Mouse (Mus musculus): ENCODE data around the gene Mfap2. TPM values are rescaled to one million over a fixed set of nuclear protein-coding genes. Genes with fewer than 3 reads are reported as not detected.

The Mfap2 gene
- total RNA-seq, 4 experiments from 2014 or later, result 1.7 to 2.8 (median 2.2) TPM

DNA sequence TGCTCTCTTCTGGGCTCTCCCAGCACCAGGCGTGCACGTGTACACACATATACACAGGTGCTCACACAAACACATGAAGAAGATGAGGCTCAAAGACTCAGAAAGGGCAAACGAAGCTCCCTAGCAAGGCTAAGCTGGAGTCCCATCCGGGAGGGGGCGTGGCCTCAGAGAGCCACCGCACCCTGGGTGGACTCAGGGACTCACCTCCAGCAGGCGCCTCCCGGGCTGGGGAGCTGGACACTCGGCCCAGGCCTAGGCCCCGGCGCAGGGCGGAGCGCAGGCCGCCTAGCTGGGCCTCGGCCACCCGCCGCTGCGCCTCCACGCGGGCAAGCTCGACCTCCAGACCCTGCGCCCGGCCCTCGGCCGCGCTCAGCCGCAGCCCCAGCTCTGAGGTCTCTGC lies 14.8 kb downstream of the Mfap2 start:
- DNase-seq (ENCODE audit: low spot score), result no peak

DNA sequence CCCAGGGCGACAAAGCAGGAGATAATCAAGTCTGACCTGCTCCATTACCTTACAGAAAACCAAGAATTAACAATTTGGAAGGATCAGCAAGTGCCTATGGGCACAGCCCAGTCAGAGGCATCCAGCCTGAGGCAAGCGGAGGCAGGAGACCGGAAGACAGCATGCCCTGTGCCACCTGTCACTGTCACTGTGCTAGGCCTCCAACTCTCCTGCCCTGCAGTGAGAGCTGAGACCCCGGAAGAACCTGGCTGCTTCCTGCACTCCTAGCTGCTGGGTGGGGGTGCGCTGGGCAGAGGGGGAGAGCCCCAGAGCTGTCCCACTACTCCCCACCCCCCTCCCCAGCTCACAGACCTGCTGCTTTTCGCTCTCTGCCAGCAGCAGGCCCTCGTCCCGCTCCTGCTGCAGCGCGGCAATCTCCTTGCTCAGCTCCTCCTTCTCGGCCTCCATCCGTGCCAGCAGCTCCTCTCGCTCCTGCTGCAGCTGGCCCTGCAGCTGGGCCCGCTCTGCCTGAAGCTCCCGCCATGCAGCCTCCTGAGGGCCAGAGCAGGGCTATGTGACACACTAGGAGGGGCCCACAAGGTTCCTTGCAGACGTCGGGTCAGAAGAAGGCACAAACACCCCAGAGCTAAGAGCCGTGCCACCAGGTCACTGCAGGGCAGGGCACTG lies 20.5 kb downstream of the Mfap2 start:
- DNase-seq (ENCODE audit: low spot score), result no peak

GRCm38 (mm10) chr4:141031733-141032132 lies 21.5 kb downstream of the Mfap2 start:
- peak; percentile 83 for DNase-seq (ENCODE audit: low spot score)

DNA sequence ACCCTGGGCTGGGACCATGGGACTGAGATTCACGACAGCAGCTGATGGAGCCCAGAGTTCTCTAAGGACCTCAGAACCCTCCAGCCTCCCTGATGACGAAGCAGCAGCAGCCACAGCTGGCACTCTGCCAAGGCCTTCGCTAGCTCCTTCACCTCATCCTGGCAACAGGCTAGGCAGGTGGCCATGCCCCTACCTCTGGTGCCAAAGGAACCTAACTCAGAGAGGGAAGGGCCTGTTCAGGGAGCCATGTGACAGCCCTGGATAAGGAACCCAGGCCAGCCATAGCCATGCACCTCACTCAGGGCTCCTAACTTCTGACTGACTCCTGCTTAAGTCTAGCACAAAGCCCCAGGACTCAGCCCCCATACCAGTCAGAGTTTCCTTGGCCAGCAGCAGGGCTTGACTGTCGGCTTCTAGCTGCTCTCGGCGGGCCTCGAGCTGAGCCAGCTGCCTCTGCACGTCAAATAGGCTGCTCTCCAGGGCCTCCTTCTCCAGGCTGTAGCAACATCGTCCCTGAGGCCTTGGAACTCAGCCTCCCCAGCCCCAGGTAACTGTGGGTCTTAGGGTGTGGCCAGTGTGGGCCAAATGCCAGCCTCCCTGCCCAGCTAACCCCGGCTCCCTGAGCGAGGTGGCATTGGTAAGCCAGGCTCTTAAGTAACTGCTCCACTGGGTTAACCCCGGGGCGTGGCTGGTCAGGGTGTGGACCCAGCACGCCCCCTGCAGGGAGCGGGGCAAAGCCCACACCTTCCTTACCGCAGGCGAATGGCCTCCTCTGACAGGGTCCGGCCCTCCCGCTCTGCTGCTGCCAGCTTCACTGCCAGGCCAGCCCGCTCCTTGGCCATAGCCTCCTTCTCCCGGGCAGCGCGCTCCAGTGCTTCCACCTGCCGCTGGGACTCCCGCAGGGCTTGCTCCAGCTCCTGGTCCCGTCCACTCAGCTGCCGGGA lies 23.7 kb downstream of the Mfap2 start:
- no peak for DNase-seq (ENCODE audit: low spot score)

GRCm38 (mm10) chr4:141041117-141041516 lies 30.9 kb downstream of the Mfap2 start:
- no peak for DNase-seq (ENCODE audit: low spot score)

- DNase-seq (ENCODE audit: low spot score), result no peak
Measured at GRCm38 (mm10) chr4:141044816-141045215, 34.6 kb downstream of the Mfap2 start.

GRCm38 (mm10) chr4:141048810-141049475 lies 38.7 kb downstream of the Mfap2 start:
- DNase-seq (ENCODE audit: low spot score), result no peak

DNA sequence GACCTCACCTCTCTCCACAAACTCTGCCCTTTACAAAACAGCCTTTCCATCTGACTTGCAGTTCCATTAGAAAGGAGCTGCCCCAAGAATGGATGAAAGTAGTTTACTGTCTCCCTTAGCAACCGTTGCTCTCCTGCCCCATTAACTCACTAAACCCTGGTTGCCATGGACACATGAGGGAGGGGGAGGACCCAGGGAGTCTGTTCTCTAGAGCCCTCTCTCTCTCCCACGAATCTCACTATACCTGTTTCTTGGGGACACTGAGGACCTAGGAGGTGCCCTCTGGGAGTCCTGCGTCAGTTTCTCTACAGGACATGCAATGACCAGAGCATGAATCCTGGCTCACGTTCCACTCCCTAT lies 39.2 kb downstream of the Mfap2 start:
- no peak for DNase-seq (ENCODE audit: low spot score)

DNA sequence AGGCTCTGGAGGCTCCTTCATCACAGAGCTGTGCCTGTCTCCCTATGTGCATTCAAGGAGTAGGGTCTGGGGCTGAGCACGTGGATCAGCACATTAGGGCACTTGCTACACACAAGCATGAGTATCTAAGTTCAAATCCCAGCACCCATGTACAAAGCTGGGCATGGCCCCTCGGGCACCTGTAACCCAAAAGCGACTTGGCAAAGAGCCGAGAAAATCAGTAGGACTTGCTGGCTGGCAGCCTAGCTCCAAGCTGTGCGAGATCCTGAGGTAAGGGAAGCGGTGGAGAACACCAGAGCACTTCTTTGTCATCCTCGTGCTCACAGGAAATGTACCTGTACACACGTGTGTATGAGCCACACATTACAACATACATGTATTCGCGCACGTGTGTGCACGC lies 42.2 kb downstream of the Mfap2 start:
- DNase-seq (ENCODE audit: low spot score), result no peak

DNA sequence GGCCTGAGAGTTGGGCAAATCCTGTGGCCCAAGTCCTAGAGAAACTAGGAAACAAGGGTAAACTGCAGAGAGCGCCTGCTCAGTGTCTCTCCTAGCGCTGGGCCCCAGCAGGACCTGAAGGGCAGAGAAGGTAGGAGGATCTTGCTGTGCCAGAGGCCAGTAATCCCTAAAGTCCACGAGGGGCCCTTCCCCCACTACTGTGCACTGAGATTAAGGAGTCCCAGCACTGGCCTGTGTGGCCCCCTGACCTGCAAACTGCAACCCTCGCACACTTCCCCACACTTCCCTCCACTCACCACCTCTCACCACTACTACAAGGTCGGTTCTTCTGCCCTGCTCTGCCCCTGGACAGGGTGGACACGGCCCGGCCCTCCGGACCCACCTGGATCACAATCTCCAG lies 42.9 kb downstream of the Mfap2 start:
- DNase-seq (ENCODE audit: low spot score), result no peak

DNA sequence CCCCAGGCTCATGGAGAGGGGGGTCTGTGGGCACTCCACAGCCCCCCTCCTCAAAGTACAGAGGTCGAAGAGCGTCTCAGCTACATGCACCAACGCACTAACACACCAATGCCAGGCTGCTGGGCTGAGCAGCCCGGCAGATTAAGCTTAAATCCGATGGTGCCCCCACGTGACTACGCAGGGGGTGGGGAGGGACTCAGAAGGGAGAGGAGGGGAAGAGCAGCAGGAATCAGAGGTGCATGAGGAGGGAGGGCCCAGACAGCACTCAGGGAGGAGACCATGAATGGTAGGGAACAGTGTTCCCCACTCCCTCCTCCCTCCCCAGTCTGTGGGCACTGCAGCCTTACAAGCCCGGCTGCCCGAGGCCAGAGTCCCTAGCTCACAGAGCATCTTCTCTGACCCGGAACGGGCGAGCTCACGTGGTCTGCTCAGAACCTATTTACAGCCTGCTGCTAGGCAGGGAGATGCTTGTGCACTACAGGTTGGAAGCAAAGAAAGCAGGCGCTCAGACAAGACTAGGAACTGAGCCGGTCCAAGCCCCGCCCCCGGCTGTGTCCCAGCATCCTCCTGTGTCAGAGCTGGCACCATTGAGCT lies 43.4 kb downstream of the Mfap2 start:
- DNase-seq (ENCODE audit: low spot score), result no peak

DNA sequence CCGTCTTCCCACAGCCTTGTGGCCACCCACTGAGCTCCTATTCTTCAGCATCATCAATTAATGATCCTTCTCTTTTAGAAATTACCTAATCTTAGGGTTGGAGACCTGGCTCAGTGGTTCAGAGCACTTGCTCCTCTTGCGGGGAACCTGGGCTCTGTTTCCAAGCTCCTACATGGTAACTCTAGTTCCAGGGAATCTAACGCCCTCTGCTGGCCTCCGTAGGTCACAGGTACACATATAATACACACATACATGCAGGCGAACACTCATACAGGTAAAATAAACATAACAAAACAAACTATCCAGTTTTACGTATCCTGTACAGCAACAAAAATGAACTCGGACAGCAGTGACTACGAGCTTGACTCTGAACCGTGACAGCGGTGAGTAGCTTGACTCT lies 46.8 kb downstream of the Mfap2 start:
- no peak for DNase-seq (ENCODE audit: low spot score)

DNA sequence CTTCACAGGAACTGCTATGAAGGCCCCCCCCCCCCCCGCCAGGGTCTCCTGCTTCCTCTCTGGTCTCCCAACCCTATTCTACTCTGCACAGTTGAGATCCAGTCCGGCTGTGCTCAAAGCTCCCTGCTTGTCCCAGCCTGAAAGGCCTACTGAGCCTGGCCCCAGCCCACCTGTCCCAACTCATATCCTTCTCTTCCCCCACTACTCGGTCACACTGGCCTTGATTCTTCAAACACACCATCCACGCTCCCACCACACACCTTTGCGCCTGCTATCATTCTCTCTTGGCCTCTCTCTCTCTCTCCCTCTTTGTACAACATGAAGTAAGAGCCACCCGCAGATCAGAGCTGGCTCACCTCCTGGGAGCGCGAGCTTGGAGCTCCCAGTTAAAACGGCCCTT lies 48.6 kb downstream of the Mfap2 start:
- no peak for DNase-seq (ENCODE audit: low spot score)

DNA sequence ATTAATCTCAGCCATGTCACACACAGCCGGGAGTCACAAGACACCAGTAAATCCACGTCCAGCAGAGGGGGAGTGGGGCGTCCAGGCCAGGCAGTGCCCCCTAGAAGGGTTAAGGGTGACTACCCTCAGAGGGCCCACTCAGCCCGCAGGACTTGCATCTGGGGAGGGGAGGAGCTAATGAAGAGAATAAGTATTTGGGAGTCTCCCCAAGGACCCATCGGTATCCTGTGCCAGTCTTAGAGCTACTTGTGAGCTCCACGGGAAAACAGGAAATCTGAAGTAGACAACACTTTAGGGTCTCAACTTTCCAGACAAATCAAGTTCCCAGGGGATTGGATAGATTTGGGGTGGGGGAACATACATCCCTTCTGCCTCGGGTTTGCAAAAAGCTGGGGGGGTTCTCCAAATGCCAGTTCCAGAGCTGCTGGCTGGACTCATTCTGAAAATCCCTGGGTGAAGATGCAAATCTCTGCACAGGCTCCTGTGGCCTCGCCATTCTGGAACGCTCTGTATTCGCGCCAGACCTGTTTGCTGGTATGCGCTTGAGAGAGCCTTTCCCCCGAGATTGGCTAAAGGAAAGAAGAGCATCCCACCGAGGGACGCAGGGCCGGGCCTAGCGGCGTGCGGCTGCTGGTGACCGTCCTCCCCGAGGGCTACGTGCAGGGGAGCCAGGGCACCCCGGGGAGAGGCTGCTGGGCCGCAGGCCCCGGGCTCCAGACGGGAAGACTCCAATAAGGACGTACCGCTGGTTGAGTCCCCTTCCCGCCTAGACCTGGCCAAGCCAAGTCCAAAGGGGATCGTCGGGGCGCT lies 49.6 kb downstream of the Mfap2 start:
- no peak for DNase-seq (ENCODE audit: low spot score)

- DNase-seq (ENCODE audit: low spot score), result peak; percentile 98
Measured at GRCm38 (mm10) chr4:141060426-141061301, 50.4 kb downstream of the Mfap2 start, which contains the start of gene Crocc. Gene Crocc (minus strand): TSS chr4:141060550.

GRCm38 (mm10) chr4:141064104-141064659 lies 54.0 kb downstream of the Mfap2 start:
- no peak for DNase-seq (ENCODE audit: low spot score)

GRCm38 (mm10) chr4:141065123-141065522 lies 54.9 kb downstream of the Mfap2 start:
- DNase-seq (ENCODE audit: low spot score), result peak; percentile 67
